Mouse (Mus musculus) kidney, postnatal 0 days (tissue): ENCODE measurements around the gene Bpifc. TPM values are rescaled to one million over a fixed set of nuclear protein-coding genes. Genes with fewer than 3 reads are reported as not detected.
A peak's percentile ranks its signal among the peaks of the same experiment; 100 is the strongest.

Experiments used
- ATAC-seq: fragments of 200-750 bp; cut with Nextera tagmentation; replicated peaks from 2 replicates; pipeline ENCODE4 v1.8.0; 2017; ENCODE audit warnings: low read depth, moderate number of reproducible peaks, moderate TSS enrichment, moderate library complexity; ENCODE audit not compliant: low FRiP score
- DNase-seq: peaks from one replicate; pipeline ENCODE4 v3.0.0-alpha.2; 2016; ENCODE audit warnings: low spot score
- H3K27ac ChIP-seq: fragments of 300-500 bp; sonication (generic); 2 replicates; pipeline ENCODE4 v1.5.1; 2014; ENCODE audit warnings: mild to moderate bottlenecking
- H3K27me3 ChIP-seq: fragments of 300-500 bp; sonication (generic); 2 replicates; pipeline ENCODE4 v1.6.1; 2014; ENCODE audit warnings: low read length, mixed read lengths; ENCODE audit not compliant: insufficient read depth
- H3K36me3 ChIP-seq: fragments of 300-500 bp; sonication (generic); 2 replicates; pipeline ENCODE4 v1.6.1; 2014; ENCODE audit warnings: low read length, mixed read lengths; ENCODE audit not compliant: insufficient read depth
- H3K4me1 ChIP-seq: fragments of 300-500 bp; sonication (generic); replicated peaks from 2 replicates; pipeline ENCODE4 v1.6.1; 2014; ENCODE audit warnings: antibody characterized with exemption, low read length, mixed read lengths; ENCODE audit not compliant: insufficient read depth
- H3K4me2 ChIP-seq: fragments of 300-500 bp; sonication (generic); 2 replicates; pipeline ENCODE4 v1.6.1; 2014; ENCODE audit warnings: mild to moderate bottlenecking, low read length, moderate library complexity, mixed read lengths
- H3K4me3 ChIP-seq: fragments of 300-500 bp; sonication (generic); replicated peaks from 2 replicates; pipeline ENCODE4 v1.5.1; 2014; ENCODE audit warnings: low read depth, low read length
- H3K9ac ChIP-seq: fragments of 300-500 bp; sonication (generic); 2 replicates; pipeline ENCODE4 v1.6.1; 2014; ENCODE audit warnings: low read depth, low read length
- H3K9me3 ChIP-seq: fragments of 300-500 bp; sonication (generic); replicated peaks from 2 replicates; pipeline ENCODE4 v1.6.1; 2016; ENCODE audit warnings: low read length, inconsistent platforms, mixed read lengths
- CTCF ChIP-seq: IDR thresholded peaks from 2 replicates; pipeline ENCODE4 v1.5.1; 2016; ENCODE audit warnings: antibody characterized with exemption, low read depth, mild to moderate bottlenecking, moderate library complexity
- WGBS: fragments of 180-500 bp; shearing (Covaris S2); extraction: QIAGEN DNeasy Blood & Tissue Kit; methylation state at CpG from one replicate; pipeline ENCODE4 v1.1.7; 2014; 5-methylcytosine and 5-hydroxymethylcytosine counted together
- polyA plus RNA-seq: library from polyadenylated mRNA; unstranded; fragments of >200 nt; fragmentation: Nextera tagmentation; extraction: Ambion mirVana; gene quantifications from 2 replicates; pipeline ENCODE4 v1.2.1, GENCODE M21; 2015

Bpifc gene
- polyA plus RNA-seq, 1 experiment from 2014 or later: 0.25 TPM

DNA sequence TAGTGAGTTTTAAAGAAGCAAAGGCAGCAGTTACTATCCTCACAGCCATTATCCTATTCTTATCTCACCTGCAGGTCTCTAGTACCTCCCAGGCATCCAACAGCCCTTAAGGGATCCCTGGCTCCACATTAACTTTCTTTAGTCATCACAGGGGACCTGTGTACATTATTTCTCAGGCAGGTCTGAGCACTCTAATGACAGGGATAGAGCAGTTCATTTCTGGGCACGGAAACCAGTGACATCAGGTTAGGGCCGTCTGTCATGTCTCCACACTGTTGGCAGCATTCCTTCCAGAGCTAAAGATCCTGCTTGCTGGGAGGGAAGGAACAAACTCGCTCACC lies 9.7 kb upstream of the Bpifc start:
- Histone ChIP-seq H3K4me1 (no peaks in the 10 kb centered on the region), H3K9me3 (no peaks in the 10 kb centered on the region), H3K36me3 (no peaks in the 10 kb centered on the region), H3K27me3 (no peaks in the 10 kb centered on the region), H3K4me2 (peak overlapping the region; percentile 73), H3K27ac (peak overlapping the region; percentile 96; the same call in 1 of the 2 replicates), H3K4me3 (peak overlapping the region; percentile 84), H3K9ac (peak overlapping the region; percentile 90; the same call in 1 of the 2 replicates)
- no peak for TF ChIP-seq CTCF
- 3% methylated on average over 3 of the region's 3 CpGs for WGBS
- ATAC-seq (no peak), DNase-seq (no peak)

DNA sequence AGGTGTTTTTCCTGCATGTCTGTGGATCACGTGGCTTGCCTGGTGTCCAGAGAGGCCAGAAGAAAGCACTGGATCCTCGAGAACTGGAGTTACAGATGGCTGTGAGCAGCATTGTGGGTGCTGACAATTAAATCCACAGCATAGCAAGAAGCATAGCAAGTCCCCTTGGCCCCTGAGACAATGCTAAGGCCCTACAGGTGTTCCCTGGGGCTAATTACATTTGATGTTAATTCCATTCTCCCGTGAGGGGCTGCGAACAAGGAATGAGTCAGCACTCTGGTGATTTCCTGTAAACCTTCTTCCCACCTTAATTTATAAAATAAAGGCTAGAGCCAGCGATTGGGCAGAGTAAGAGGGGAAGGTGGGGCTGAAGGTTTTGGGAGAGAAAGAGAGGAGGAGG lies 7.1 kb upstream of the Bpifc start:
- no peak overlapping the region for H3K27ac ChIP-seq
- ATAC-seq (no peak), DNase-seq (no peak)
- no peaks in the 10 kb centered on the region for H3K9me3 ChIP-seq
- H3K4me2 ChIP-seq: no peak overlapping the region
- 43% methylated on average over 5 of the region's 5 CpGs for WGBS
- H3K4me1 ChIP-seq: no peaks in the 10 kb centered on the region
- no peak overlapping the region for H3K4me3 ChIP-seq
- no peak for TF ChIP-seq CTCF
- no peaks in the 10 kb centered on the region for H3K27me3 ChIP-seq
- no peak overlapping the region for H3K9ac ChIP-seq
- H3K36me3 ChIP-seq: no peaks in the 10 kb centered on the region

DNA sequence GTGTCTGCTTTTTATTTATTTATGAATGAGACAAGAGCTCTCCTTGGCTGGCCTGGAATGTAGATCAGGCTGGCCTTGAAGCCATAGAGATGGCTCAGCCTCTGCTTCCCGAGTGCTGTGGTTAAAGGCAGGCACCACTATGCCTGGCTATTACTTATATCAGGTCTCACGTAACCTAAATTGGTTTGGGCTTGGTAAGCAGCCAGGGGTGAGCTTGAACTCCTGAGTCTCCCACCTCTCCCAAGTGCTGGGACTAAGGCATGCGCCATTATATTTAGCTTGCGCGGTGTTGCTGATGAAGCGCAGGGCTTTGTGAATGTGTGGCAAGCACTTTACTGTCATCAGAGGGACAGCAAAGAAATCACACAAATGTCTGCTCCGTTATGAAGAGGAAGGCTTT lies 6.1 kb upstream of the Bpifc start:
- Histone ChIP-seq H3K27ac (no peak overlapping the region), H3K27me3 (no peaks in the 10 kb centered on the region), H3K9ac (no peak overlapping the region), H3K36me3 (no peaks in the 10 kb centered on the region), H3K4me3 (no peak overlapping the region), H3K9me3 (no peaks in the 10 kb centered on the region), H3K4me2 (no peak overlapping the region), H3K4me1 (no peaks in the 10 kb centered on the region)
- no peak for ATAC-seq
- no peak for TF ChIP-seq CTCF
- DNase-seq: no peak
- WGBS: 91% methylated on average over 7 of the region's 7 CpGs

DNA sequence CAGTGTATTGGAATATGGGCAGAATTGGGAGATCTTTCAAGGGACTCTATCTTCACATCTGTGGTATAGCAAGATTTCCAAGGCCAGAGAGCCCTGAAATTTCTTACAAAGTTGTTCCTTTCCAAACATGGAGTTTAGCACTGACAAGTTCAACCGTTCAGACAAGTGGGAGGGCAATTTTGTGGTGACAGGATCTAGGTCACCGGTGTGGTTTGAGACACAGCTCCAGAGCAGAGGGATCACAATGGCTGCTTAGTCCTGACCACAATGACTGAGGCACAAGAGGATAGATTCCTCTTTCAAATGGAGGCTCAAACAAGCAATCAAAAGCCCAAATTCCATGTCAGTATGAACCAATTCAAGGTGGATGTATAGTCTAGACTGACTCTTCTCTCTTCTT lies 523 bp downstream of the Bpifc start:
- ATAC-seq: no peak
- no peak overlapping the region for H3K27ac ChIP-seq
- WGBS: 70% methylated on average over 2 of the region's 2 CpGs
- H3K4me1 ChIP-seq: no peaks in the 10 kb centered on the region
- no peaks in the 10 kb centered on the region for H3K9me3 ChIP-seq
- no peaks in the 10 kb centered on the region for H3K36me3 ChIP-seq
- H3K9ac ChIP-seq: no peak overlapping the region
- no peak for TF ChIP-seq CTCF
- DNase-seq: no peak
- no peak overlapping the region for H3K4me2 ChIP-seq
- H3K4me3 ChIP-seq: no peak overlapping the region
- H3K27me3 ChIP-seq: no peaks in the 10 kb centered on the region

DNA sequence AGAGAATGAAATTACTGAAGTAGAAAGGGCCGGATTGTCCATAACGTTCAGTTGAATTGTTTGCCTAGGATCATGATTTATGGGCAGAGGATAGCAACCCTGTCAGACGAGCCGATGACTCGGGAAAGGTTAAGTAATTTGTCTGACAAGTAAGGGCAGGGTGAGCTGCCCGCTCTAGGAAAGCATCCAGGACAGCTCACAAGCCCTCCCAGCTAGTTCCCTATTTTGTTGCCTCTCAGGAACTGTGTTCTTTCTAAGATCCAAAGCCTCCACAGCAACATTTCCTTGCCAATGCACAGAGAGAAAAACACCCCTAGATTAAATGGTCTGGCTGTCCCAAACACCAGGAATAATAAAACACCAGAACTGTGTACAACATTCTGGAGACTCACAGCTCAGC lies 1.1 kb downstream of the Bpifc start:
- no peaks in the 10 kb centered on the region for H3K4me1 ChIP-seq
- no peak overlapping the region for H3K4me2 ChIP-seq
- TF ChIP-seq CTCF: no peak
- no peaks in the 10 kb centered on the region for H3K27me3 ChIP-seq
- H3K4me3 ChIP-seq: no peak overlapping the region
- no peaks in the 10 kb centered on the region for H3K9me3 ChIP-seq
- DNase-seq (peak; percentile 46), ATAC-seq (no peak)
- no peak overlapping the region for H3K27ac ChIP-seq
- H3K36me3 ChIP-seq: no peaks in the 10 kb centered on the region
- no peak overlapping the region for H3K9ac ChIP-seq
- 3% methylated on average over 6 of the region's 6 CpGs for WGBS

DNA sequence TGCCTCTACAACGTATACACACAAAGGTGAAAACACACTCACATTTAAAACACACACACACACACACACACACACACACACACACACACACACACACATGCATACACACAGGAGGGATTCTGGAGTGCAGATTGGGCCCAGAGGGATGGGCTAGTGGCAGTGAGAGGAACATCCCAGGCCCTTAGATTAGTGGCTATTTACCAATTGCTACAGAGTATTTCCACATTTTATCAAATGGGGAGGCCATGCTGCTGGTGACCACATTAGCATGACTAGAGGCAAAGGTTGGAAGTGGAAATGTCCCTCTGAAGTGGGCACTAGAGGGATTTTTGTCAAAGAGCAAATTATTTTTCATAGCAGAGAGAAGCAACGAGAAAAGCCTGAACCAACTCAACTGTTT lies 2.0 kb downstream of the Bpifc start:
- Histone ChIP-seq H3K36me3 (no peaks in the 10 kb centered on the region), H3K27ac (no peak overlapping the region), H3K4me2 (no peak overlapping the region), H3K9me3 (no peaks in the 10 kb centered on the region), H3K4me3 (no peak overlapping the region), H3K9ac (no peak overlapping the region), H3K27me3 (no peaks in the 10 kb centered on the region), H3K4me1 (no peaks in the 10 kb centered on the region)
- 89% methylated on average over 2 of the region's 2 CpGs for WGBS
- ATAC-seq (no peak), DNase-seq (no peak)
- TF ChIP-seq CTCF: no peak

DNA sequence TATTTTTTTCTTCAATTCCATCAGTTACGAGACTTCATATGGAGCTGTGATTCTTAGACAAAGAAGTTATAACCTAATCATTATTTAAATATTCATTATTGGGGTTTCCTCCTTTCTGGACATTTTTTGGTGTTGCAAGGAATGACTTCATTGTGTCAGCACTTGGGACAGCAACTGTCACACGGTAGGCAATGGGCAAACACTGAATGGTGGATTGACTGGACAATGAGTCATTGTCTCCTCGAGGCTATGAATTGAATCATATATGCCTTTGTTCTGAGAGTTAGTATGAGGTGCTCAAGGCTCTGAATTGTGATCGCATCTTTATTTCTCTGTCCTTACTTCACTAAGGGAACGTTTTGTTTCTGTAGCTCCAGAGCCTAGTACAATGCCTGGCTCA lies 5.2 kb downstream of the Bpifc start:
- Histone ChIP-seq H3K9me3 (no peaks in the 10 kb centered on the region), H3K4me1 (no peaks in the 10 kb centered on the region), H3K27me3 (no peaks in the 10 kb centered on the region), H3K4me2 (no peak overlapping the region), H3K9ac (no peak overlapping the region), H3K36me3 (no peaks in the 10 kb centered on the region), H3K27ac (no peak overlapping the region), H3K4me3 (no peak overlapping the region)
- TF ChIP-seq CTCF: no peak
- no peak for ATAC-seq
- WGBS: 79% methylated on average over 5 of the region's 5 CpGs
- DNase-seq: no peak
